In the genomic region with DNA sequence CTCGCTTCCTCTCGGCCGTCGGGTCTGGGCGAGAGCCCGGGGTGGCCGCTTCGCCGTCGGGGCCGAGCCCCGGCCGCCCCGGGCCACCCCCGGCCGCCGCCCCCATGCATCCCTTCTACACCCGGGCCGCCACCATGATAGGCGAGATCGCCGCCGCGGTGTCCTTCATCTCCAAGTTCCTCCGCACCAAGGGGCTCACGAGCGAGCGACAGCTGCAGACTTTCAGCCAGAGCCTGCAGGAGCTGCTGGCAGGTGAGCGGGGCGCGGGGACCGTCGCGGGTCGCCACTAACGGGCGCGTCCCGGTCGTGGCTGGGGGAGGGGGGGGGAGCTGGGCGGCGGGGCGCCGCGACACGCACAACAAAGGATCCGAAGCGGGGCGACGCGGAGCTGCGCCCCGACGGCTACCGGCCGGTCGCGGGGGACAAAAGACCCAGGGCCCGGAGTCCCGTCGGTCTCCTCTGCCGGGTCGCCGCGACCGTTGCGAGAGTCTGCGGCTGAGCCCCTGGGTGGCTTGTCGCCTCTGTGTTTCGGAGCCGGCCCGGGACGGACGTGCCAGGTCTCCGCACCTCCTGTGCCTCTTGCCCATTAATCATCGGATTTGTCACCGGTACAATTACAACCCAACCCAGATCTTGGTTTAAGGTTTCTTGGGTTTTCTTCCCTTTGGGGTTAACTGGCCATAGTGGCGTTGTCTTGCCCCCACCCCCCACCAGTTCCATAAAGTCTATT, we compare ENCODE assay signal across 8 mouse cellular contexts. TPM values are rescaled to one million over a fixed set of nuclear protein-coding genes. Genes with fewer than 3 reads are reported as not detected.
DNase-seq lines count a peak whose midpoint lies in the region; ATAC-seq and TF ChIP-seq lines count a peak whose summit lies in the region.

No protein-coding gene starts in this region.

- H3K9me3 ChIP-seq in E14TG2a.4 (ENCODE audit: low read length), result no peaks in the 10 kb centered on the region
- H3K9me3 ChIP-seq in forebrain, embryonic 10.5 days, result no peaks in the 10 kb centered on the region
- H3K9me3 ChIP-seq in megakaryocyte, embryonic 14.5 days, result no peaks in the 10 kb centered on the region

- ATAC-seq in inflammation-experienced regulatory T-cells, adult 6 months, result no peak

- H3K4me1 ChIP-seq in E14TG2a.4 (replicated peaks; ENCODE audit: low read depth, low read length), result peaks cover 43% of the 10 kb centered on the region
- H3K4me1 ChIP-seq in bone marrow macrophage, adult 2 months (ENCODE audit: control insufficient read depth, insufficient read depth, low read length), result peaks cover 12% of the 10 kb centered on the region
- peaks cover 40% of the 10 kb centered on the region for H3K4me1 ChIP-seq in forebrain, embryonic 10.5 days
- H3K4me1 ChIP-seq in megakaryocyte, embryonic 14.5 days, result peaks cover 35% of the 10 kb centered on the region

- TF ChIP-seq CTCF in E14TG2a.4 (conservative IDR thresholded peaks at IDR 0.05; ENCODE audit: low read length), result no peak
- no peak for TF ChIP-seq CTCF in bone marrow macrophage, adult 2 months (IDR thresholded peaks at IDR 0.05; ENCODE audit: low read depth, low read length)

- peaks cover 28% of the 10 kb centered on the region for H3K36me3 ChIP-seq in E14TG2a.4 (ENCODE audit: insufficient read depth, low read length)
- peaks cover 28% of the 10 kb centered on the region for H3K36me3 ChIP-seq in forebrain, embryonic 10.5 days (replicated peaks)
- H3K36me3 ChIP-seq in megakaryocyte, embryonic 14.5 days (replicated peaks; ENCODE audit: low read length), result peaks cover 33% of the 10 kb centered on the region

- under 1% methylated on average over 77 of the region's 78 CpGs for WGBS in forebrain, embryonic 10.5 days

- TF ChIP-seq POLR2A in bone marrow macrophage, adult 2 months (IDR thresholded peaks at IDR 0.05; ENCODE audit: borderline replicate concordance, low read depth, low read length), result no peak

- peak overlapping the region; percentile 91 for H3K4me3 ChIP-seq in E14TG2a.4 (replicated peaks; ENCODE audit: low read length)
- H3K4me3 ChIP-seq in bone marrow macrophage, adult 2 months (ENCODE audit: insufficient read depth, low read length), result peak overlapping the region; percentile 79
- H3K4me3 ChIP-seq in forebrain, embryonic 10.5 days, result peak overlapping the region; percentile 96
- peak overlapping the region; percentile 97 for H3K4me3 ChIP-seq in megakaryocyte, embryonic 14.5 days (replicated peaks)

- peak overlapping the region; percentile 87 for H3K27ac ChIP-seq in bone marrow macrophage, adult 2 months (ENCODE audit: insufficient read depth, low read depth, low read length)
- peak overlapping the region; percentile 97 for H3K27ac ChIP-seq in forebrain, embryonic 10.5 days

- 0 out of 2 replicates have a peak, but pooled peaks cover 3% of the 10 kb centered on the region for H3K27me3 ChIP-seq in E14TG2a.4 (ENCODE audit: insufficient read depth, low read length)
- H3K27me3 ChIP-seq in forebrain, embryonic 10.5 days (ENCODE audit: poor library complexity, severe bottlenecking), result no peaks in the 10 kb centered on the region
- H3K27me3 ChIP-seq in megakaryocyte, embryonic 14.5 days (replicated peaks), result no peaks in the 10 kb centered on the region

- intact Hi-C loops in heart, postnatal 36 days (cut with DNase I), result loop anchor here (2.0 to 5.0 kb wide), 5 partner anchors 133 to 1055 kb away; a partner anchor contains a TSS

- peak; percentile 68 for DNase-seq in forebrain, embryonic 10.5 days (ENCODE audit: extremely low spot score, low spot score)
- DNase-seq in heart, postnatal 36 days, result peak; percentile 45 to 62
- DNase-seq in left cerebral cortex, adult 8-10 months (ENCODE audit: low spot score in 2 of 2), result peak; percentile 18 to 28
- DNase-seq in spleen, postnatal 10 days (ENCODE audit: low spot score in 2 of 2), result peak; percentile 71 to 77

RNA-seq across cellular contexts. Expression of a gene that starts 0.6 kb away (rescaled TPM):
- 171 and 175 TPM in 2 replicates for polyA plus RNA-seq in bone marrow macrophage, adult 2 months (2012; ENCODE audit: insufficient read depth, insufficient read length, missing spikeins)
- polyA plus RNA-seq in forebrain, embryonic 10.5 days (2016; fragmentation: Nextera tagmentation; extraction: Ambion mirVana), result 20.7 and 24.1 TPM in 2 replicates
- total RNA-seq in heart, postnatal 36 days (2021), result 10 to 100 TPM; 45.9 to 54.3 TPM
- 10 to 100 TPM; 34.1 to 39.4 (median 35.2) TPM for total RNA-seq in left cerebral cortex, adult 8-10 months (2022)
- 29.6 and 36.7 TPM in 2 replicates for polyA plus RNA-seq in megakaryocyte, embryonic 14.5 days (2012; ENCODE audit: insufficient read depth, low replicate concordance)
- polyA plus RNA-seq in inflammation-experienced regulatory T-cells, adult 6 months (2017; shearing (Covaris generic)), result 100 to 1,000 TPM; 133 to 334 (median 288) TPM

Comparison
In these comparisons a context has a peak if more than half of its experiments do, and no peak if none do; other contexts are left out.
1. DNase-seq: peak in every context shown above with its lines; median percentile 74 in spleen, postnatal 10 days; 68 in forebrain, embryonic 10.5 days; 54 in heart, postnatal 36 days; 23 in left cerebral cortex, adult 8-10 months.